Mouse (Mus musculus): ENCODE data around the gene Gm17455. TPM values are rescaled to one million over a fixed set of nuclear protein-coding genes. Genes with fewer than 3 reads are reported as not detected.

Gene Gm17455
- polyA plus RNA-seq, 1 experiment from 2014 or later: 0.74 TPM

DNA sequence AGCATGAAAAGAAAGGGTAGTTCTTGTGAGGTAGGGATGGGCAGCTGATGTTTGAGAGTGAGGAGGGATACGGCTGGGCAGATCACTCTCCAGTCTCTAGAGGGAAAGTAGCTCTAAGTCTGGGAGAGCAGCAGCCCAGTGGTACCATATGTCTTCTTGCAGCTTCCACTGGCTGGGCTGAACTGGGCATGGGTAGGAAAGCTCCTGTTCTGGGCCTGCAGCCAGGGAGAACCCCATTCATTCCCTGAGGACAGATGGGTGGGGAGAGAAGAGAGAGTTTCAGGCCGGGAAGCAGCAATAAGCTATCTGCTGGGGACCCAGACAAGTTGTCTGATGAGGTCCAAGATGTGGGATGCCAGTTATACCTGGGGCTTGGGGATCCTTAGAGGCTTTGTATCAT, 29.4 kb upstream of the Gm17455 start:
- H3K27me3 ChIP-seq (ENCODE audit: control insufficient read depth, insufficient read depth, low read length): no peaks in the 10 kb centered on the region
- no peak for ATAC-seq (ENCODE audit: low FRiP score, low TSS enrichment)
- no peaks in the 10 kb centered on the region for H3K9me3 ChIP-seq (ENCODE audit: control insufficient read depth, low read length)
- H3K4me2 ChIP-seq (replicated peaks; ENCODE audit: low read depth): no peak overlapping the region
- WGBS: 46% methylated on average over 2 of the region's 2 CpGs
- no peak overlapping the region for H3K9ac ChIP-seq (ENCODE audit: low read length)
- no peaks in the 10 kb centered on the region; the same call in 1 of the 2 replicates for H3K36me3 ChIP-seq (ENCODE audit: control insufficient read depth, insufficient read depth, low read length)
- H3K27ac ChIP-seq (replicated peaks): no peak overlapping the region
- no peaks in the 10 kb centered on the region for H3K4me1 ChIP-seq (replicated peaks; ENCODE audit: control insufficient read depth, insufficient read depth)
- DNase-seq (ENCODE audit: low spot score): no peak
- H3K4me3 ChIP-seq (ENCODE audit: low read depth, low read length): no peak overlapping the region
- TF ChIP-seq EP300 (optimal IDR thresholded peaks at IDR 0.05): no peak
- no peak for TF ChIP-seq CTCF (IDR thresholded peaks at IDR 0.05; ENCODE audit: low read depth)

DNA sequence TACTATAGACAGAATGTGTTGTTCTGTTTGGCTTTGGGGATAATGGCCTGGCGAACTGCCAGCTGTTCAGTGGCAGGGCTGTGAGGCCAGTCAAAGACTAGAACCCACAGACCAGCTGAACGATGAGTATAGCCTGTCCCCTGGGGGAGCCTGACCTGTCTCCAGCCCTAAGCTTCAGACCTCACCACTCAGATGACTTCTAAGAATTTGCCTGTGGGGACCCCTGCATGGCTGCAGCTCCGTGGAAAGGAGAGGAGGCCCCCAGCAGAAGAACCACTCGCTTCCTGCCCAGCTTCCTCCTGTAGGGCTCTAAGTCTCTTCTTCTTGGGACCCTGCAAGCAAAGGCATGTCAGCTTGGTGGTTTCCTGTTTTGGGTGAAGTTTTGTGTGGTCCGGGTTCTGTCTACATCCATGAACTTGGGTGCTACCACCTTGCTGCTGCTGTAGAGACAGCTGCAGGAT, 28.9 kb upstream of the Gm17455 start:
- Histone ChIP-seq H3K4me2 (replicated peaks; ENCODE audit: low read depth) (no peak overlapping the region), H3K9ac (ENCODE audit: low read length) (no peak overlapping the region), H3K36me3 (ENCODE audit: control insufficient read depth, insufficient read depth, low read length) (no peaks in the 10 kb centered on the region; the same call in 1 of the 2 replicates), H3K4me1 (replicated peaks; ENCODE audit: control insufficient read depth, insufficient read depth) (no peaks in the 10 kb centered on the region), H3K27ac (replicated peaks) (no peak overlapping the region), H3K4me3 (ENCODE audit: low read depth, low read length) (no peak overlapping the region), H3K27me3 (ENCODE audit: control insufficient read depth, insufficient read depth, low read length) (no peaks in the 10 kb centered on the region), H3K9me3 (ENCODE audit: control insufficient read depth, low read length) (no peaks in the 10 kb centered on the region)
- no peak for DNase-seq (ENCODE audit: low spot score)
- no peak for ATAC-seq (ENCODE audit: low FRiP score, low TSS enrichment)
- 68% methylated on average over 5 of the region's 5 CpGs for WGBS
- TF ChIP-seq CTCF (IDR thresholded peaks at IDR 0.05; ENCODE audit: low read depth) (no peak), EP300 (optimal IDR thresholded peaks at IDR 0.05) (no peak)

DNA sequence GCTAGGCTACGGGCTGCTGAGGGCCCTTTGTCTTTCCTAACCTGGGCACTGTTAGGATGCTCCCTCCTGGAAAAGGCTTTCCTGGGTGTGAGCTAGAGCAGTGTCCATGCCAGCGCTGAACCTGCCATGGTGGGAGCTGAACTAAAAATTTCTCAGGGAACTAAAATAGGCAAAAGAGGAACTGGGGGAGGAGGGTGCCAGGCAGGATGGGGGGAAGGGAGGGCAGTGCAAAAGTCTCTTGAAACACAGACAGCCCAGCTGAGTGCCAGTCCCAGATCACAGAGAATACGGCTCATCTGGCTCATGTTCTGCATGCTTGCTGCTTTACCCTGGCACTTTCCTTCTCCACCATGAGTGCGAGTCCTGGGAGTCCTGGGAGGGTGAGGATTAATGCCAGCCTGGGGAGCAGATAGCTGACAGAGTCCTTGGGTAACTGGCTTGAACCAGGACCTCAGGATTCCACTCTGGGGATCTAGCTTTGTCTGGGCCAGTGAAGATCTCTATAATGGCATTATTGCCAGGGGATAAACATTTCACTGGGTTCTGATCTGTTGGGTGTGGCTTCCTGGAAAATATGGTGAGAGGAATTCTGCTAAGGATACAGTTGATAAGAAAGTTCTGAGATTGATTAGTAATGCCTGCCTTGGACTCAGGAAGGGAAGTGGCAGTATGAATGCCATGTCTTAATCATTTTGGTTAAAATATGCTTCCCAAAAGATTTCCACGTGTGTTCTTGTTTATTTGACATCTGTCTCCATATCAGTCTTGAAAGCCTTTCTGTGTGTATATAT, 27.7 kb upstream of the Gm17455 start:
- ATAC-seq (ENCODE audit: low FRiP score, low TSS enrichment): no peak
- H3K9ac ChIP-seq (ENCODE audit: low read length): no peak overlapping the region
- H3K4me2 ChIP-seq (replicated peaks; ENCODE audit: low read depth): no peak overlapping the region
- 78% methylated on average over 5 of the region's 5 CpGs for WGBS
- TF ChIP-seq EP300 (optimal IDR thresholded peaks at IDR 0.05): no peak
- no peak for TF ChIP-seq CTCF (IDR thresholded peaks at IDR 0.05; ENCODE audit: low read depth)
- H3K27me3 ChIP-seq (ENCODE audit: control insufficient read depth, insufficient read depth, low read length): no peaks in the 10 kb centered on the region
- no peak overlapping the region for H3K4me3 ChIP-seq (ENCODE audit: low read depth, low read length)
- no peaks in the 10 kb centered on the region for H3K9me3 ChIP-seq (ENCODE audit: control insufficient read depth, low read length)
- DNase-seq (ENCODE audit: low spot score): no peak
- no peaks in the 10 kb centered on the region for H3K4me1 ChIP-seq (replicated peaks; ENCODE audit: control insufficient read depth, insufficient read depth)
- H3K27ac ChIP-seq (replicated peaks): no peak overlapping the region
- no peaks in the 10 kb centered on the region; the same call in 1 of the 2 replicates for H3K36me3 ChIP-seq (ENCODE audit: control insufficient read depth, insufficient read depth, low read length)

DNA sequence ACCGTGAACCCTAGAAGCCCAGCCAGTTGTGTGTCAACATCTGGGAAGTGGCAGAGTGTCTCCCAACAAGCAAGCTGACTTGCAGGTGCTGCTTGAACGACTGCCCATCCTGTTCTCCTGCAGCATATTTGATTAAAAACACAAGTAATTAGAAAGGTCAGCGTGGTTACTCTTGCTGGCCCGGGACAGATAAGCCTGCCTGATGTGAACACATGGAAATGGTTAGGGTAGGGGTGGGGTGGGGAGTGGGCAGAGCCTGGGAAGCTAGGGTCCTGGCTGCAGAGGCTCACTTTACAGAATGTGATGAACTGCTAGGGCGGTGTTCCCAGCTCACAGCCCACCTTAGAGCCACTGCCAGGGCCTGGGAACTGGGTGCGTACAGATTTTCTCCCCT, 26.0 kb upstream of the Gm17455 start:
- H3K27ac ChIP-seq (replicated peaks): no peak overlapping the region
- WGBS: 47% methylated on average over 6 of the region's 6 CpGs
- TF ChIP-seq CTCF (IDR thresholded peaks at IDR 0.05; ENCODE audit: low read depth) (no peak), EP300 (optimal IDR thresholded peaks at IDR 0.05) (no peak)

DNA sequence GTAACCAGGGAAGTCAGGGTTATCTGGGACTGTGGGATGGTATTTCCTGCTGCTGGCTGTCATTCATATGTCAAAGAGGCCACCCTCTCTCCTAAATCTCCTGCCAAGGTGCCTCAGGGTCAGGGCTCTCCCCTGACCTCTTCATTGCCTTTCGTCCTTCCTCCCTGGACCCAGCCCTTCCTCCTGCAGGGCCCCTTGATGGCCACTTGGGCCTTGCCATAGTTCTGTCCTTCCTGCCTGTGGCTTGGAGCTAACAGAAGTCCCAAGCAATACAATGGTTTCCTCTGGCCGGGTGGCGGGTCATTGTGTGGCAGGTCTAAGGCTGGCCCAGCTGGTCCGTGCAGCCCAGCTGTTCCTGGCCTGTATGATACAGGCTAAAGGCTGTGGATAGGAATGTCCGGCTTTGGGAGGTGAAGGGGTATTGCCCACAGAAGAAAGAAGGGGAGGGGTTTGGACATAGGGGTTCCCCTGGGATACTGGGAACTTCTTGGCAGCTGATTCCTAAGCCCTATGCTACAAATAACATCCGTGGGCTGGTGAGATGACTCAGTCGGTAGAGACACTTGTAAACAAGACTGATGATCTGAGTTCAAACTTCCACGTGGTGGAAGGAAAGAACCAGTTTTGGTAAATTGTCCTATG, 25.5 kb upstream of the Gm17455 start:
- H3K9me3 ChIP-seq (ENCODE audit: control insufficient read depth, low read length): no peaks in the 10 kb centered on the region
- no peaks in the 10 kb centered on the region for H3K27me3 ChIP-seq (ENCODE audit: control insufficient read depth, insufficient read depth, low read length)
- H3K36me3 ChIP-seq (ENCODE audit: control insufficient read depth, insufficient read depth, low read length): no peaks in the 10 kb centered on the region
- WGBS: 46% methylated on average over 8 of the region's 8 CpGs
- no peak overlapping the region for H3K4me2 ChIP-seq (replicated peaks; ENCODE audit: low read depth)
- peak overlapping the region; percentile 18; the same call in 1 of the 2 replicates for H3K27ac ChIP-seq (replicated peaks)
- no peak overlapping the region for H3K4me3 ChIP-seq (ENCODE audit: low read depth, low read length)
- TF ChIP-seq EP300 (optimal IDR thresholded peaks at IDR 0.05) (no peak), CTCF (IDR thresholded peaks at IDR 0.05; ENCODE audit: low read depth) (peak; percentile 21; the same call in 1 of the 2 replicates)
- DNase-seq (ENCODE audit: low spot score): no peak
- H3K9ac ChIP-seq (ENCODE audit: low read length): no peak overlapping the region
- H3K4me1 ChIP-seq (replicated peaks; ENCODE audit: control insufficient read depth, insufficient read depth): no peaks in the 10 kb centered on the region
- ATAC-seq (ENCODE audit: low FRiP score, low TSS enrichment): peak; percentile 35; the same call in 1 of the 2 replicates

More for the DNA sequence above, 26.0 kb upstream of the Gm17455 start:
- no peaks in the 10 kb centered on the region for H3K27me3 ChIP-seq (ENCODE audit: control insufficient read depth, insufficient read depth, low read length)
- H3K9me3 ChIP-seq (ENCODE audit: control insufficient read depth, low read length): no peaks in the 10 kb centered on the region
- H3K4me1 ChIP-seq (replicated peaks; ENCODE audit: control insufficient read depth, insufficient read depth): no peaks in the 10 kb centered on the region
- H3K4me3 ChIP-seq (ENCODE audit: low read depth, low read length): no peak overlapping the region
- no peaks in the 10 kb centered on the region for H3K36me3 ChIP-seq (ENCODE audit: control insufficient read depth, insufficient read depth, low read length)
- ATAC-seq (ENCODE audit: low FRiP score, low TSS enrichment) (no peak), DNase-seq (ENCODE audit: low spot score) (no peak)
- no peak overlapping the region for H3K4me2 ChIP-seq (replicated peaks; ENCODE audit: low read depth)
- no peak overlapping the region for H3K9ac ChIP-seq (ENCODE audit: low read length)

DNA sequence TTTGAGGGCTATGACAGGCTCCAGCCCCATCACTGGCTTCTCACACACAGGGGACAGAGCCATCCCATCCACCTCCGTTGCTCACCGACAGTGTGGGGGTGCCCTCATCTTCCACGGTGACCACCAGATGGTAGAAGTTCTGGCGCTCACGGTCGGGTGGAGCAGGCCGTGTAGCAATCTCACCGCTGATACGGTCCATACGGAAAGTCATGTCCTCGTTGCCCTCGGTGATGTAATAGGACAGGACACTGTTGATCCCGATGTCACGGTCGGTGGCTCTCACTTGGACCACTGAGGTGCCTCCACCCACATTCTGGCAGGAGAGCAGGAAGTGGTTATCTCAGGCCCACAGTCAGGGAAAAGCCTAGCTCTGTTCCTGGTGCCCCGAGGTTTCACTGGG, 22.8 kb upstream of the Gm17455 start:
- H3K9ac ChIP-seq (ENCODE audit: low read length): no peak overlapping the region
- H3K4me3 ChIP-seq (ENCODE audit: low read depth, low read length): no peak overlapping the region
- DNase-seq (ENCODE audit: low spot score) (no peak), ATAC-seq (ENCODE audit: low FRiP score, low TSS enrichment) (no peak)
- no peak overlapping the region for H3K27ac ChIP-seq (replicated peaks)
- no peaks in the 10 kb centered on the region for H3K36me3 ChIP-seq (ENCODE audit: control insufficient read depth, insufficient read depth, low read length)
- 0 out of 2 replicates have a peak, but pooled peaks cover 2% of the 10 kb centered on the region for H3K4me1 ChIP-seq (replicated peaks; ENCODE audit: control insufficient read depth, insufficient read depth)
- H3K9me3 ChIP-seq (ENCODE audit: control insufficient read depth, low read length): no peaks in the 10 kb centered on the region
- no peak for TF ChIP-seq CTCF (IDR thresholded peaks at IDR 0.05; ENCODE audit: low read depth)
- TF ChIP-seq EP300 (optimal IDR thresholded peaks at IDR 0.05): no peak
- 91% methylated on average over 16 of the region's 16 CpGs for WGBS
- H3K27me3 ChIP-seq (ENCODE audit: control insufficient read depth, insufficient read depth, low read length): no peaks in the 10 kb centered on the region
- H3K4me2 ChIP-seq (replicated peaks; ENCODE audit: low read depth): no peak overlapping the region

All from stomach, postnatal 0 days (tissue).